ENCODE assay signal across 16 mouse cellular contexts in the genomic region with DNA sequence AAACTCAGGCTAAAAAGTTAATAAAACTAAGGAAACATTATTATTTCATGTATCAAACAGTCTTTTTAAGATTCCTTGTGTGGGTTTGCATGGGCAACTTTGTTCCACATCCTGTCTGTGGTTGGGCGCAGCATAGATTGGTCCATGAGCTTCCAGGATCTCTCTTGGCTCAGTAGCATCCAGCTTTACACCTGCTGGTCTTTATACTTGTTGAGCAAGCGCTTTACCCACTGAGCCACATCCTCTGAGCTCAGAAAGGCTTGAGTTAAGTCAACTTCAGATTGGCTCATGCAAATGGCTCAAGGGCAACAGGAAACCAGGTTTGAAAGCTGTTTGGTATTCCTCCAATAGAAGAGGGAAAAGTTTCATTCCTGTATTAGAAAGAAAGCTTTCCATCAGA.
"Had no signal": no experiment of that assay in that cellular context is flagged by ENCODE, and none has a peak within 500 bp of the region (broad histone marks: within the 10 kb centered on the region; RNA-seq: fewer than 3 reads in every experiment).

No protein-coding gene starts in this region.

- H3K4me2 ChIP-seq: liver, embryonic 13.5 days; midbrain, embryonic 12.5 days; midbrain, embryonic 15.5 days; neural tube, embryonic 13.5 days had no signal

- H3K9ac ChIP-seq: liver, embryonic 13.5 days; midbrain, embryonic 12.5 days; midbrain, embryonic 15.5 days; neural tube, embryonic 13.5 days had no signal

- H3K36me3 ChIP-seq: liver, embryonic 13.5 days; midbrain, embryonic 12.5 days; midbrain, embryonic 15.5 days; neural tube, embryonic 13.5 days had no signal

- ATAC-seq: midbrain, embryonic 15.5 days had no signal

- H3K9me3 ChIP-seq: liver, embryonic 13.5 days; midbrain, embryonic 12.5 days; midbrain, embryonic 15.5 days; neural tube, embryonic 13.5 days had no signal

- DNase-seq: kidney, adult 18-20 months; kidney, adult 9 months; kidney, postnatal 36 days; layer of hippocampus, postnatal 36 days; liver, embryonic 13.5 days; lung, adult 2 months; lung, postnatal 14 days; lung, postnatal 4 days; right cerebral cortex, adult 18-20 months; right cerebral cortex, postnatal 14 days; right cerebral cortex, postnatal 4 days had no signal

- H3K4me3 ChIP-seq: left cerebral cortex, adult 2 months; liver, embryonic 13.5 days; midbrain, embryonic 12.5 days; midbrain, embryonic 15.5 days; neural tube, embryonic 13.5 days had no signal

- H3K27ac ChIP-seq: left cerebral cortex, adult 2 months; liver, embryonic 13.5 days; midbrain, embryonic 12.5 days; midbrain, embryonic 15.5 days; neural tube, embryonic 13.5 days; stomach, postnatal 0 days had no signal
